Mouse (Mus musculus) hematopoietic stem cell, adult 5-6 weeks (primary cell): ENCODE results near the gene Bco2. TPM values are rescaled to one million over a fixed set of nuclear protein-coding genes. Genes with fewer than 3 reads are reported as not detected.

Source experiments
- ATAC-seq, 2 experiments: fragments of 125-278 bp in 1 of 2; replicated peaks in 1 of 2; 2 replicates each; pipeline ENCODE4 v1.8.0; 2016 to 2017; ENCODE audit warnings: inconsistent platforms in 2 of 2, mild to moderate bottlenecking in 2 of 2, moderate number of reproducible peaks in 2 of 2, low read depth in 1 of 2, moderate TSS enrichment in 1 of 2; ENCODE audit not compliant: low FRiP score in 2 of 2, poor library complexity in 2 of 2, severe bottlenecking in 2 of 2, insufficient read depth in 1 of 2, low TSS enrichment in 1 of 2
- total RNA-seq: library from RNA; stranded (forward); fragments of 172-1452, 232-1000 nt; gene quantifications from 2 replicates; pipeline ENCODE4 v1.2.3, GENCODE M21; 2017

Bco2 gene
- total RNA-seq, 1 experiment from 2014 or later = 4.4 TPM

DNA sequence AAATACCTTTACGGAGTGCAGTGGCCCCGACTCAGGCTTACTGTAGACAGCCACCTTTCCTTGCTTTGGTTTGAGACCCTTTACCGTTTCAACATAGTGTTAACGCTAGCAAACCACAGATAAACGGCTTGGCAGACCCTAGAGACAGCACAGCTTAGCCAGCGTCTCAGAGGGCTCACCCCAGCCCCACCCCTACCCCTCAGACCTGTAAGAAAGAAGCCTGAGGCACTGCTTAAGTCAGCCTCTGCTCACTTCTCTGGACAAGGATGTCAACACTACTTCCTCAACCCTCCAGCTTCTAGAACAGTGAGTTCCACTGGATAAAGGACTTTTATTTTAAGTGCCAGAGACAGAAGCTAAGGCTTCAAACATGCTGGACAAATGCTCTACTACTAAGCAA is 58.4 kb downstream of the Bco2 start:
- ATAC-seq = no peak

- ATAC-seq = no peak
These were observed 58.9 kb downstream of the Bco2 start for GRCm38 (mm10) chr9:50496151-50496505.

- ATAC-seq = no peak
These were observed 59.4 kb downstream of the Bco2 start for GRCm38 (mm10) chr9:50495405-50496150.

- no peak for ATAC-seq
These were observed 60.7 kb downstream of the Bco2 start, which contains the start of gene Plet1 for GRCm38 (mm10) chr9:50494311-50494710. Plet1 (plus strand) TSS chr9:50494525.

- no peak for ATAC-seq
These were observed 61.2 kb downstream of the Bco2 start for GRCm38 (mm10) chr9:50493777-50494176.

GRCm38 (mm10) chr9:50491531-50492045 is 63.4 kb downstream of the Bco2 start:
- ATAC-seq = no peak

DNA sequence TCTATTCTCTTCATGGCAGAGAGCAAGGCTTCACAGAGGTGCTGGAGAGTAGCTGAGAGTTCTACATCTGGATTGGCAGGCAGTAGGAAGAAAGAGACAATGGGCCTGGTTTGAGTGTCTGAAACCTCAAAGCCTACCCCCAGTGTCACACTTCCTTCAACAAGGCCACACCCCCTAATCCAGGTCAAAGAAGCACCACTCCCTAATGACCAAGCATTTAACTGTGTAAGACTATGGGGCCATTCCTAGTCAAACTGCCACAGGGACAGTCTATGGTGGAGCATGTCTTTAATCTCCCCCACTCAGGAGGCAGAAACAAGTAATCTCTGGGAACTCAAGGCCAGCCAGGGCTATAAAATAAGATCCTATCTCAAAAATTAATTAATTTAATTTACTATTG is 64.1 kb downstream of the Bco2 start:
- ATAC-seq = no peak

DNA sequence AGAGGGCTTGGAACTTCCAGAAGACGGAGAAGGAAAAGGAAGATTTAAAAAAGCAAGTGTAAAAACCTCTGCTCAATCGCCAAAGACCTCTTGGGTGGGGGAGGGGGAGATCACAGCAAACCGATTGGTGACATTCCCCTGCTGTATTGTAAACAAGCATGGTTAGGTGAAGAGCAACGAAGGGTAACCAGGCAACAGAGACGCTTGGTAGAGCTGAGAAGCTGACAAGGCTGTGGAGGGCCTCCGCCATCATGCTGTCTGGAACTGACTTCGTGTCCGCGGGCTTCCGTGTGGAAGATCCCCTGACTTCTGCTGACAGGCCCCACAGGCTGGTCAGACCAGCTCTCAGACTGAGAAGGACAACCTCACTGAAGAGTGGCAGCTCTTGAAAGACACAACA is 69.5 kb downstream of the Bco2 start:
- ATAC-seq = no peak

Other genes starting within 250 kb of the Bco2 start
- 291 and 328 TPM in 2 replicates for gene Rpl10-ps3, start 210.2 kb downstream of the Bco2 start, total RNA-seq
- gene Plet1, start 60.7 kb downstream of the Bco2 start, total RNA-seq = not detected in 2 replicates
- gene Pts, start 26.5 kb downstream of the Bco2 start, total RNA-seq = 91.9 and 128 TPM in 2 replicates
- 29.5 and 36.7 TPM in 2 replicates for gene Il18, start 354 bp downstream of the Bco2 start, total RNA-seq
- not detected in 2 replicates for gene Tex12, start 6.1 kb upstream of the Bco2 start, total RNA-seq
- gene Sdhd, start 48.6 kb upstream of the Bco2 start, total RNA-seq = 142 and 154 TPM in 2 replicates
- gene Timm8b, start 48.7 kb upstream of the Bco2 start, total RNA-seq = 123 and 162 TPM in 2 replicates
- 0.56 and 4.6 TPM in 2 replicates for gene Pih1d2, start 62.1 kb upstream of the Bco2 start, total RNA-seq
- 43.5 and 73.0 TPM in 2 replicates for gene Nkapd1, start 62.3 kb upstream of the Bco2 start, total RNA-seq
- 30.7 and 33.5 TPM in 2 replicates for gene Dlat, start 104.6 kb upstream of the Bco2 start, total RNA-seq
- gene Dixdc1, start 184.3 kb upstream of the Bco2 start, total RNA-seq = 0.99 and 2.3 TPM in 2 replicates
- gene 2310030G06Rik, start 191.4 kb upstream of the Bco2 start, total RNA-seq = not detected in 2 replicates
- gene Cryab, start 196.1 kb upstream of the Bco2 start, total RNA-seq = 0.84 TPM in 1 of 2 replicates, not detected in the other
- gene Hspb2, start 197.2 kb upstream of the Bco2 start, total RNA-seq = not detected in 2 replicates
- gene Fdxacb1, start 213.1 kb upstream of the Bco2 start, total RNA-seq = 8.8 and 8.9 TPM in 2 replicates
- gene Alg9, start 219.8 kb upstream of the Bco2 start, total RNA-seq = 18.0 and 18.2 TPM in 2 replicates
- 22.5 and 37.0 TPM in 2 replicates for gene 1110032A03Rik, start 220.3 kb upstream of the Bco2 start, total RNA-seq